Mouse (Mus musculus) heart, postnatal 0 days (tissue): ENCODE measurements at regions not wholly inside any gene's neighbourhood (a gene's known extent, or its start where the extent isn't known, plus 50 kb on each side); places are given as distances from the start of the nearest gene placed in this dataset.

Experiments
- ATAC-seq: fragments of 200-750 bp; cut with Nextera tagmentation; 2 replicates; pipeline ENCODE4 v1.8.0; 2017; ENCODE audit warnings: low read depth, moderate number of reproducible peaks, moderate library complexity; ENCODE audit not compliant: insufficient read depth
- DNase-seq: peaks from one replicate; pipeline ENCODE4 v3.0.0-alpha.2; 2016; ENCODE audit warnings: low spot score
- H3K27ac ChIP-seq: fragments of 300-500 bp; sonication (generic); 2 replicates; pipeline ENCODE4 v1.5.1; 2014; ENCODE audit warnings: low read depth, mild to moderate bottlenecking
- H3K27me3 ChIP-seq: fragments of 300-500 bp; sonication (generic); 2 replicates; pipeline ENCODE4 v1.6.1; 2014; ENCODE audit warnings: low read length, mixed read lengths; ENCODE audit not compliant: control insufficient read depth, insufficient read depth
- H3K36me3 ChIP-seq: fragments of 300-500 bp; sonication (generic); replicated peaks from 2 replicates; pipeline ENCODE4 v1.6.1; 2014; ENCODE audit warnings: low read length, mixed read lengths; ENCODE audit not compliant: control insufficient read depth, insufficient read depth
- H3K4me1 ChIP-seq: fragments of 300-500 bp; sonication (generic); 2 replicates; pipeline ENCODE4 v1.6.1; 2014; ENCODE audit warnings: antibody characterized with exemption; ENCODE audit not compliant: control insufficient read depth, insufficient read depth
- H3K4me2 ChIP-seq: fragments of 300-500 bp; sonication (generic); 2 replicates; pipeline ENCODE4 v1.6.1; 2014; ENCODE audit warnings: low read depth, mild to moderate bottlenecking, low read length, moderate library complexity
- H3K4me3 ChIP-seq: fragments of 300-500 bp; sonication (generic); 2 replicates; pipeline ENCODE4 v1.5.1; 2014; ENCODE audit warnings: low read depth, low read length
- H3K9ac ChIP-seq: fragments of 300-500 bp; sonication (generic); replicated peaks from 2 replicates; pipeline ENCODE4 v1.6.1; 2014; ENCODE audit warnings: low read depth, low read length, mixed read lengths
- H3K9me3 ChIP-seq: fragments of 300-500 bp; sonication (generic); replicated peaks from 2 replicates; pipeline ENCODE4 v1.6.1; 2016; ENCODE audit warnings: low read length; ENCODE audit not compliant: control insufficient read depth
- CTCF ChIP-seq: IDR thresholded peaks from 2 replicates; pipeline ENCODE4 v1.5.1; 2016; ENCODE audit warnings: antibody characterized with exemption, control low read depth, low read depth
- EP300 ChIP-seq: IDR thresholded peaks from 2 replicates; pipeline ENCODE4 v1.6.1; 2016; ENCODE audit warnings: antibody characterized with exemption, low read depth
- WGBS: fragments of 180-500 bp; shearing (Covaris S2); extraction: QIAGEN DNeasy Blood & Tissue Kit; methylation state at CpG from one replicate; pipeline ENCODE4 v1.1.7; 2014; 5-methylcytosine and 5-hydroxymethylcytosine counted together

DNA sequence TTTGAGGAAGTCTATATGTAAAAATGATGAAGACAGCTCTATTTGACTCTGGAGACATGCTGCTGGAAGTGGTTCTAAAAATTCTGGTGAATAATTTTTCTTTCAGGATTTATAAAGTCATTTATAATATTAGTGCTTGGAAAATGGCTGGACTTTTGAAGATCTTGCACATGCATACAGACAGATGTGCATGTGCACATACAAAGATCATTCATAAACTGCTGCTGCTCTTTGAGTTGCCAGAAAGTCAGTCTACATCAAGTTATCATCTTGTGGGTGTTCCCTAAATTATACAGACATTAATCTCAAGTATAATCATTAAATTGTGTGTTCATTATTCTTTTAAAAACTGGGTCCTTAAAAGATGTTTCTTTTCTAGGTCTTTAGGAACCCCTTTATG lies 1220.2 kb downstream of the Efnb2 start:
- no peak overlapping the region for H3K9ac ChIP-seq
- H3K4me1 ChIP-seq, result no peaks in the 10 kb centered on the region
- no peaks in the 10 kb centered on the region for H3K9me3 ChIP-seq
- H3K4me2 ChIP-seq, result no peak overlapping the region
- DNase-seq (no peak), ATAC-seq (no peak)
- H3K27me3 ChIP-seq, result no peaks in the 10 kb centered on the region
- no peak overlapping the region for H3K4me3 ChIP-seq
- H3K27ac ChIP-seq, result no peak overlapping the region
- no peaks in the 10 kb centered on the region for H3K36me3 ChIP-seq
- no peak for TF ChIP-seq EP300
- no peak for TF ChIP-seq CTCF

DNA sequence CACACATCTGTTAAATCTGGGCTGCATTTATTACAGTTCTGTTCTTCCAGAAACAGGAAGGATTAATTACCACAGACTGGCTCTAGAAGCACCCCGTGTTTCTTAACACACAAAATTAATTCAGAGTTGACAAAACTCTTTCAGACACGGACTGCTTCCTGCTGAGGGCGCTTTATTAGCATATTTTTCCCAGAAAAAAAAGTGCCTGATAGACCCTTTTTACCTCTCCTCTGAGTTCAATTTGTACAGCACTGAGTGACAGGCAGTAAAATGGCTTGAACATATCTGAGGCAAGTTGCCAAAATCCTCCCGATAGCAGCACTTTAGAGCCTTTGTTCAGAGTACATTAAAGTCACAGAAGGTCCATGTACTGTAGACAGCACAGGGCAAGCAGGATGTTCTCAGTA lies 1220.8 kb downstream of the Efnb2 start:
- 19% methylated on average over 4 of the region's 4 CpGs for WGBS
- DNase-seq, result peak; percentile 15

DNA sequence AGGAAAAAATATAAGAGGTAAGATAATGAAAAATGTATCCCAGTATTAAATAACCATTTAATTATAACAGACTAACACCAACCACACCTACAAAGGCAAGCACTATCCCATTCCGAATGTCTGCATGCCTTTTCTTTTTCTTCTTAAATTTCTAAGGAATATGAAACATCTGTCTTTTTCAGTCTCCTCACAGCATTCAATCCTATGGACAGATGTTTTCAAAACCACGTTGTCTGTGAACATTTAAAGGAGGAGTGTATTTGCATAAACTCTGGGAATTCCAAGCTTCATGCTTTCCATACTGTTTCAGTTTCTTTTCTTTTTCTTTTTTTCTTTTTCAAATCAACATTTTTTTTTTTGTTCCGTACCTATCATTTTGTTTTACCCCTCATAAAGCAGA lies 1221.2 kb downstream of the Efnb2 start:
- Histone ChIP-seq H3K27ac (no peak overlapping the region), H3K4me1 (no peaks in the 10 kb centered on the region), H3K4me2 (no peak overlapping the region), H3K9ac (no peak overlapping the region), H3K4me3 (no peak overlapping the region), H3K27me3 (no peaks in the 10 kb centered on the region), H3K36me3 (no peaks in the 10 kb centered on the region), H3K9me3 (no peaks in the 10 kb centered on the region)
- DNase-seq (no peak), ATAC-seq (no peak)
- WGBS, result 67% methylated on average over 3 of the region's 3 CpGs
- TF ChIP-seq CTCF (no peak), EP300 (no peak)

More for the DNA sequence above, 1220.8 kb downstream of the Efnb2 start:
- H3K27ac ChIP-seq, result no peak overlapping the region
- no peaks in the 10 kb centered on the region for H3K4me1 ChIP-seq
- ATAC-seq, result no peak
- H3K27me3 ChIP-seq, result no peaks in the 10 kb centered on the region
- TF ChIP-seq EP300 (no peak), CTCF (no peak)
- H3K36me3 ChIP-seq, result no peaks in the 10 kb centered on the region
- no peak overlapping the region for H3K9ac ChIP-seq
- H3K9me3 ChIP-seq, result no peaks in the 10 kb centered on the region
- H3K4me3 ChIP-seq, result no peak overlapping the region
- peak overlapping the region; percentile 29 for H3K4me2 ChIP-seq

DNA sequence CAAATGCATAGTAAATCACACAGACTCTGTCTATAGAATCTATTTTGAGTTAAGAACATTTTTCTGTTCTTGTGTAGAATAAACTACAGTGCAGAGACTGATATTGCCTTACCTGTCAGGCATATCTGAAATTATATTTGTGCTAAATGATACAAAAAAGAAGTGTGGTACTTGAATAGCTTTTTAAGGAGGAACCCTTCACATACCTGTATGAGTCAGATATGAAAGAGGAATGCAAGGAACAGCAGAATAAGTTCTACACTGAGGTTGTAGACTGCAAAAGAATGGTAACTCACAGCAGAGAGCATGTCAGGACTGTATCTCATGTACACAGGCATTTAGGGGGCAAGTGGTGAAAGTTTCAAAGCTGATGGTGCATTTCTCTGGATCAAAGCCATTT lies 1230.6 kb downstream of the Efnb2 start:
- Histone ChIP-seq H3K9me3 (no peaks in the 10 kb centered on the region), H3K4me2 (no peak overlapping the region), H3K4me1 (no peaks in the 10 kb centered on the region), H3K36me3 (no peaks in the 10 kb centered on the region), H3K4me3 (no peak overlapping the region), H3K27me3 (no peaks in the 10 kb centered on the region), H3K27ac (no peak overlapping the region), H3K9ac (no peak overlapping the region)
- no peak for DNase-seq
- no peak for ATAC-seq
- TF ChIP-seq CTCF, result no peak
- no peak for TF ChIP-seq EP300

DNA sequence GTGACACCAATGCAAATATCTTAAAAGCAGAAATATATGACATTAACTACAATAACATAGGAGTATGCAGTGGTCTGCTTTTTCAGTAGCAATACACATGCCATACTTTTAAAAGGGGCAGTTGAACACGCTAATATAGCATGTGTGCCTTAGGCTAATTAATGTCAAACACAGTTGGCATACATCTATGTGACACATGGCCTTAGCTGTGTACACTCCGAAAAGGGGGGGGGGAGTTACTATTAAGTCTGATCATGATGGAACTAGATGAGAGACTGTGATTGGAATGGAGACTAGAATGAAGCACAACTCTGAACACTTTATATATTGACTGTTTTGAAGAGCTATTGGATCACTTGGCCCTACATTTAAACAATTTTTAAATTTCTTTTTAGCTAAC lies 1262.9 kb downstream of the Efnb2 start:
- H3K4me3 ChIP-seq, result no peak overlapping the region
- no peaks in the 10 kb centered on the region for H3K36me3 ChIP-seq
- no peaks in the 10 kb centered on the region for H3K4me1 ChIP-seq
- H3K4me2 ChIP-seq, result no peak overlapping the region
- no peaks in the 10 kb centered on the region for H3K27me3 ChIP-seq
- TF ChIP-seq EP300 (no peak), CTCF (no peak)
- no peak overlapping the region for H3K27ac ChIP-seq
- no peak overlapping the region for H3K9ac ChIP-seq
- ATAC-seq (no peak), DNase-seq (no peak)
- 81% methylated on average over 2 of the region's 2 CpGs for WGBS
- no peaks in the 10 kb centered on the region for H3K9me3 ChIP-seq

DNA sequence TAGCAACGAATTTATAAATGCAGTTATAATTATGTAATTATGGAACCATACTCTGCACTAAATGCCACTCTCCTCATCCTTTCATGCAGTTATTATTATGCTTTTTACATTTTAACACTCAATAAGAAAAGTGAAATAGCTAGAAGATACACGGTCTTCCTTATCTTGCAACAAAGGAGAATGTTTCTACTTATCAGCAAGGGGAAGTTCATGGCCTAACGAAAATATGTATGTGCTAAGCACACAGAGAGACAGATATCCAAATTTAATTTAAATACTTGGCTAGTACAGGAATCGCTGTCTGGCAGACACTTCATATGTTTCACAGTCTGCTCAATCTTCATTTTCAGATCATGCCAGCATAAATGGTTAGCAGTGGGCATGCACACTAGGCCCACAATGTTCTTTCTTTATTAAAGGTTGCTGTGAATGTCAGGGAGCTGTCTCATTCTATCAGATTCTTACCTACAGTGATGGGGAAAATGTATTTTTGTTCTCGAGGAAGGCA lies 1263.6 kb downstream of the Efnb2 start:
- ATAC-seq, result no peak

More for the DNA sequence above, 1263.6 kb downstream of the Efnb2 start:
- 33% methylated on average over 5 of the region's 5 CpGs for WGBS
- H3K4me1 ChIP-seq, result no peaks in the 10 kb centered on the region
- H3K27me3 ChIP-seq, result no peaks in the 10 kb centered on the region
- H3K9me3 ChIP-seq, result no peaks in the 10 kb centered on the region
- DNase-seq, result no peak
- no peaks in the 10 kb centered on the region for H3K36me3 ChIP-seq
- TF ChIP-seq EP300, result no peak
- TF ChIP-seq CTCF, result no peak
- no peak overlapping the region for H3K4me3 ChIP-seq
- no peak overlapping the region for H3K9ac ChIP-seq
- no peak overlapping the region for H3K4me2 ChIP-seq
- H3K27ac ChIP-seq, result no peak overlapping the region
